Mouse (Mus musculus) liver, adult 2 months (tissue): ENCODE results near the gene Tada2b. TPM values are rescaled to one million over a fixed set of nuclear protein-coding genes. Genes with fewer than 3 reads are reported as not detected.

Source experiments
- DNase-seq: peaks from one replicate; pipeline ENCODE4 v3.0.0-alpha.2; 2011; ENCODE audit warnings: low read depth, low spot score; ENCODE audit errors: extremely low read depth
- H3K27ac ChIP-seq: fragments of 200-500 bp; replicated peaks from 2 replicates; pipeline ENCODE4 v1.5.1; 2012; ENCODE audit warnings: low read depth, mild to moderate bottlenecking, control low read depth, inconsistent platforms, low read length; ENCODE audit not compliant: insufficient read depth
- H3K27me3 ChIP-seq: fragments of 200-500 bp; 2 replicates; pipeline ENCODE4 v1.6.1; 2012; ENCODE audit warnings: mild to moderate bottlenecking, moderate library complexity, low read length, inconsistent platforms; ENCODE audit not compliant: control insufficient read depth, insufficient read depth
- H3K36me3 ChIP-seq: fragments of 200-500 bp; 2 replicates; pipeline ENCODE4 v1.6.1; 2012; ENCODE audit warnings: low read length, inconsistent platforms; ENCODE audit not compliant: control insufficient read depth, insufficient read depth
- H3K4me1 ChIP-seq: fragments of 200-500 bp; 2 replicates; pipeline ENCODE4 v1.6.1; 2011; ENCODE audit warnings: low read length; ENCODE audit not compliant: control insufficient read depth, insufficient read depth
- H3K4me3 ChIP-seq: fragments of 200-500 bp; 2 replicates; pipeline ENCODE4 v1.5.1; 2011; ENCODE audit warnings: low read depth, mild to moderate bottlenecking, control low read depth, low read length, moderate library complexity; ENCODE audit not compliant: insufficient read depth
- H3K79me2 ChIP-seq: fragments of 200-500 bp; 2 replicates; pipeline ENCODE4 v1.6.1; 2012; ENCODE audit warnings: inconsistent platforms, mild to moderate bottlenecking, low read length, moderate library complexity; ENCODE audit not compliant: control insufficient read depth, insufficient read depth
- H3K9ac ChIP-seq: fragments of 200-500 bp; 2 replicates; pipeline ENCODE4 v1.6.1; 2012; ENCODE audit warnings: low read depth, mild to moderate bottlenecking, control low read depth, inconsistent platforms, low read length
- CTCF ChIP-seq: fragments of 200-500 bp; IDR thresholded peaks from 2 replicates; pipeline ENCODE4 v1.5.1; 2011; ENCODE audit warnings: low read depth, low read length, control low read depth
- POLR2A ChIP-seq: fragments of 200-500 bp; IDR thresholded peaks from 2 replicates; pipeline ENCODE4 v1.6.1; 2011; ENCODE audit warnings: low read length, control low read depth; ENCODE audit not compliant: insufficient read depth; ENCODE audit errors: extremely low read depth
- WGBS: fragments of 180-500 bp; shearing (Covaris S2); methylation state at CpG from one replicate; pipeline ENCODE4 v1.1.7; 2018; 5-methylcytosine and 5-hydroxymethylcytosine counted together
- polyA plus RNA-seq: library from polyadenylated mRNA; depleted of rRNA; stranded (reverse); fragments of >200 nt; gene quantifications from 2 replicates; pipeline ENCODE4 v1.2.3, GENCODE M21; 2012; rRNA removed
- total RNA-seq: library from RNA; depleted of rRNA; stranded (reverse); fragments of >200 nt; gene quantifications from 2 replicates; pipeline ENCODE4 v1.2.3, GENCODE M21; 2014; rRNA removed

Tada2b gene
- total RNA-seq (5.1 and 6.0 TPM in 2 replicates), polyA plus RNA-seq (13.6 and 14.4 TPM in 2 replicates)

GRCm38 (mm10) chr5:36484171-36484990 lies at the start of gene Tada2b, which contains the start of gene Ccdc96:
Gene Tada2b (minus strand): TSS chr5:36484285.
Gene Ccdc96 (plus strand): TSS chr5:36484588.
- H3K27ac ChIP-seq, result peak within 1 kb of the TSS; percentile 64
- H3K4me3 ChIP-seq, result peak within 1 kb of the TSS; percentile 82
- H3K79me2 ChIP-seq, result peaks cover 37% of the 10 kb centered on the region
- H3K27me3 ChIP-seq, result no peaks in the 10 kb centered on the region
- H3K36me3 ChIP-seq, result no peaks in the 10 kb centered on the region
- DNase-seq, result peak; percentile 92
- TF ChIP-seq POLR2A, result 0 out of 2 replicates have a peak, but pooled peaks have one; percentile 37
- peak; percentile 53 for TF ChIP-seq CTCF
- WGBS, result 9% methylated on average over 97 of the region's 97 CpGs
- H3K4me1 ChIP-seq, result peaks cover 23% of the 10 kb centered on the region
- H3K9ac ChIP-seq, result peak within 1 kb of the TSS; percentile 96

DNA sequence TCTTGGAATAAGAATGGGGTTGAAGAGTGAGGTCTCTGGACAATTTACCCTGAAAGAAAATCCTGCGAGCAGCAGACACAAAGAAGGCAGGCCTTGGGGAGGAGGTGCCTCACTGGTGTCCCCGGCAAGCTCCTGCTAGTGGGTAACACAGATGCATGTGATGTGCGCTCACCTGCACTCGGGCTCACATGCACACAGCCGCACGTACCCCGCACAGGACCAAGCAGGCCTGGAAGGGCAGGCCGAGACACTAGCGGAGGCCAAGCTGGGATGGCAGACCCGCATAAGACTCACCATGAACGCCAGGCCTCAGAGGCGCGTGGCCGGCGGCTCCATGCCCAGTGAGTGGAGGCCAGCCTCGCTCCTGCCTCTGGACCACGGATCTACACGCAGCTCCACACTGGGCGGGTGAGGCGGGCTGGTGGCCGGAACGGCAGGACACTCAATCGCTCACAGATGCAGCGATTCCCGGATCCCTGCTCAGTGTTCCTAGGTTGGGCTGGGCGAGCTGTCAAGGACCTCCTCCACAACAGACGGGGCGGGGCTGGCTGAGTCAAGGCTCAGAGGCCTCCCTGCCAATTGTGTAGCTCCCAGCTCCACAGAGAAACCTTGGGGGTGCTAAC lies 46.2 kb upstream of the Tada2b start:
- Histone ChIP-seq H3K4me3 (peak overlapping the region; percentile 73), H3K27me3 (no peaks in the 10 kb centered on the region), H3K79me2 (peaks cover 19% of the 10 kb centered on the region; the same call in 1 of the 2 replicates), H3K9ac (peak overlapping the region; percentile 86), H3K27ac (peak overlapping the region; percentile 8; the same call in 1 of the 2 replicates), H3K36me3 (no peaks in the 10 kb centered on the region), H3K4me1 (peaks cover 14% of the 10 kb centered on the region)
- DNase-seq, result peak; percentile 89
- no peak for TF ChIP-seq POLR2A
- no peak for TF ChIP-seq CTCF
- 0% methylated on average over 28 of the region's 28 CpGs for WGBS

DNA sequence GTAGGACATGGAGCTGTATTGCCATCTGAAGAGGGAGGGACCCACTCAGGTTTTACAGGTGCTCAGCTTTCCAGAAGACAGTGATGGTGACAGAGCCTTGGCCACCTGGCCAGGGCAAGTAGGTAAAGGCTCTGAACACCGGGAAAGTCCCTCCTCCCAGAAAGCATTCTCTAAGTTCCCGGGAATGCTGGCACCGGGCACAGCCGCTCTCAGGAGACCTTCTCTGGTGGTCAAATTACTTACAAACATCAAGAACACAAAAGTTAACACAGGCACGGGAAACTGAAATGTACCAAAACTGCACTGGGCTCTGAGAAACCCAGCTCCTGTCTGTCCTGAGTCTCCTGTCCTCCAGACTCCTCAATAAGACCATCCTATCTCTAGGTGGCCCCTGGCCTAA lies 45.6 kb upstream of the Tada2b start:
- peaks cover 14% of the 10 kb centered on the region for H3K4me1 ChIP-seq
- no peak for DNase-seq
- H3K27ac ChIP-seq, result no peak overlapping the region
- peak overlapping the region; percentile 86 for H3K9ac ChIP-seq
- no peaks in the 10 kb centered on the region for H3K36me3 ChIP-seq
- TF ChIP-seq CTCF (no peak), POLR2A (no peak)
- H3K4me3 ChIP-seq, result peak overlapping the region; percentile 73; the same call in 1 of the 2 replicates
- H3K79me2 ChIP-seq, result peaks cover 19% of the 10 kb centered on the region; the same call in 1 of the 2 replicates
- no peaks in the 10 kb centered on the region for H3K27me3 ChIP-seq
- WGBS, result 13% methylated on average over 5 of the region's 5 CpGs

- no peak for TF ChIP-seq POLR2A
- TF ChIP-seq CTCF, result no peak
- peaks cover 11% of the 10 kb centered on the region for H3K4me1 ChIP-seq
- 68% methylated on average over 2 of the region's 2 CpGs for WGBS
These were observed 42.8 kb upstream of the Tada2b start for GRCm38 (mm10) chr5:36526921-36527320.

GRCm38 (mm10) chr5:36526274-36526673 lies 42.2 kb upstream of the Tada2b start:
- Histone ChIP-seq H3K9ac (no peak overlapping the region), H3K27me3 (no peaks in the 10 kb centered on the region), H3K79me2 (peaks cover 15% of the 10 kb centered on the region; the same call in 1 of the 2 replicates), H3K27ac (no peak overlapping the region), H3K4me1 (peaks cover 11% of the 10 kb centered on the region), H3K4me3 (no peak overlapping the region), H3K36me3 (no peaks in the 10 kb centered on the region; the same call in none of the 2 replicates)
- TF ChIP-seq CTCF (peak; percentile 54), POLR2A (no peak)
- no peak for DNase-seq
- WGBS, result 82% methylated on average over 5 of the region's 5 CpGs

More at GRCm38 (mm10) chr5:36526921-36527320, 42.8 kb upstream of the Tada2b start:
- peak; percentile 75 for DNase-seq
- no peaks in the 10 kb centered on the region; the same call in none of the 2 replicates for H3K36me3 ChIP-seq
- H3K27me3 ChIP-seq, result no peaks in the 10 kb centered on the region
- H3K9ac ChIP-seq, result no peak overlapping the region
- no peak overlapping the region for H3K27ac ChIP-seq
- H3K79me2 ChIP-seq, result peaks cover 16% of the 10 kb centered on the region; the same call in 1 of the 2 replicates
- H3K4me3 ChIP-seq, result no peak overlapping the region
